Mouse (Mus musculus) stomach, postnatal 0 days (tissue): ENCODE measurements around the gene Acsl1. TPM values are rescaled to one million over a fixed set of nuclear protein-coding genes. Genes with fewer than 3 reads are reported as not detected.

Source experiments
- ATAC-seq: fragments of 200-750 bp; cut with Nextera tagmentation; 2 replicates; pipeline ENCODE4 v1.8.0; 2017; ENCODE audit not compliant: low FRiP score, low TSS enrichment
- DNase-seq: peaks from one replicate; pipeline ENCODE4 v3.0.0-alpha.2; 2016; ENCODE audit warnings: low spot score
- H3K27ac ChIP-seq: fragments of 300-500 bp; sonication (generic); replicated peaks from 2 replicates; pipeline ENCODE4 v1.5.1; 2014; ENCODE audit warnings: mild to moderate bottlenecking, control low read depth
- H3K27me3 ChIP-seq: fragments of 300-500 bp; sonication (generic); 2 replicates; pipeline ENCODE4 v1.6.1; 2014; ENCODE audit warnings: low read length; ENCODE audit not compliant: control insufficient read depth, insufficient read depth
- H3K36me3 ChIP-seq: fragments of 300-500 bp; sonication (generic); 2 replicates; pipeline ENCODE4 v1.6.1; 2014; ENCODE audit warnings: low read length, mixed read lengths; ENCODE audit not compliant: control insufficient read depth, insufficient read depth
- H3K4me1 ChIP-seq: fragments of 300-500 bp; sonication (generic); replicated peaks from 2 replicates; pipeline ENCODE4 v1.6.1; 2014; ENCODE audit warnings: antibody characterized with exemption; ENCODE audit not compliant: control insufficient read depth, insufficient read depth
- H3K4me2 ChIP-seq: fragments of 300-500 bp; sonication (generic); replicated peaks from 2 replicates; pipeline ENCODE4 v1.6.1; 2014; ENCODE audit warnings: low read depth, mild to moderate bottlenecking, control low read depth, moderate library complexity
- H3K4me3 ChIP-seq: fragments of 300-500 bp; sonication (generic); 2 replicates; pipeline ENCODE4 v1.5.1; 2014; ENCODE audit warnings: low read depth, low read length, control low read depth
- H3K9ac ChIP-seq: fragments of 300-500 bp; sonication (generic); 2 replicates; pipeline ENCODE4 v1.6.1; 2014; ENCODE audit warnings: mild to moderate bottlenecking, low read length, control low read depth, mixed read lengths
- H3K9me3 ChIP-seq: fragments of 300-500 bp; sonication (generic); 2 replicates; pipeline ENCODE4 v1.6.1; 2016; ENCODE audit warnings: low read length; ENCODE audit not compliant: control insufficient read depth
- CTCF ChIP-seq: IDR thresholded peaks from 2 replicates; pipeline ENCODE4 v1.5.1; 2016; ENCODE audit warnings: antibody characterized with exemption, low read depth, mild to moderate bottlenecking, moderate library complexity
- EP300 ChIP-seq: optimal IDR thresholded peaks from 2 replicates; pipeline ENCODE3; 2016; ENCODE audit warnings: antibody characterized with exemption
- WGBS: fragments of 180-500 bp; shearing (Covaris S2); extraction: QIAGEN DNeasy Blood & Tissue Kit; methylation state at CpG from one replicate; pipeline ENCODE4 v1.1.7; 2014; 5-methylcytosine and 5-hydroxymethylcytosine counted together
- polyA plus RNA-seq: library from polyadenylated mRNA; unstranded; fragments of >200 nt; fragmentation: Nextera tagmentation; extraction: Ambion mirVana; gene quantifications from 2 replicates; pipeline ENCODE4 v1.2.1, GENCODE M21; 2015

Acsl1 gene
- polyA plus RNA-seq, 1 experiment from 2014 or later, result 47.5 TPM

GRCm38 (mm10) chr8:46433656-46434055 is 37.2 kb upstream of the Acsl1 start:
- no peak overlapping the region for H3K4me3 ChIP-seq
- no peak overlapping the region for H3K4me2 ChIP-seq
- DNase-seq, result no peak
- no peaks in the 10 kb centered on the region for H3K4me1 ChIP-seq
- no peak for ATAC-seq
- no peak overlapping the region for H3K27ac ChIP-seq
- TF ChIP-seq CTCF, result no peak
- TF ChIP-seq EP300, result no peak
- H3K36me3 ChIP-seq, result no peaks in the 10 kb centered on the region
- no peaks in the 10 kb centered on the region for H3K27me3 ChIP-seq
- no peaks in the 10 kb centered on the region for H3K9me3 ChIP-seq
- no peak overlapping the region for H3K9ac ChIP-seq
- WGBS, result 50% methylated on average over 1 of the region's 1 CpGs

- DNase-seq (no peak), ATAC-seq (no peak)
- H3K4me2 ChIP-seq, result no peak overlapping the region
- H3K9ac ChIP-seq, result no peak overlapping the region
- H3K9me3 ChIP-seq, result no peaks in the 10 kb centered on the region
- TF ChIP-seq EP300, result no peak
- WGBS, result 68% methylated on average over 10 of the region's 10 CpGs
- no peak overlapping the region for H3K4me3 ChIP-seq
- H3K27me3 ChIP-seq, result no peaks in the 10 kb centered on the region
- H3K4me1 ChIP-seq, result no peaks in the 10 kb centered on the region
- H3K36me3 ChIP-seq, result no peaks in the 10 kb centered on the region
- no peak overlapping the region for H3K27ac ChIP-seq
Measured at GRCm38 (mm10) chr8:46438491-46438890, 32.3 kb upstream of the Acsl1 start.

GRCm38 (mm10) chr8:46445964-46446915 is 24.6 kb upstream of the Acsl1 start:
- no peaks in the 10 kb centered on the region for H3K36me3 ChIP-seq
- H3K4me2 ChIP-seq, result 0 out of 2 replicates have a peak overlapping the region, but pooled peaks have one; percentile 9
- 30% methylated on average over 12 of the region's 12 CpGs for WGBS
- H3K4me1 ChIP-seq, result no peaks in the 10 kb centered on the region
- DNase-seq (peak; percentile 51), ATAC-seq (peak; percentile 86)
- H3K9me3 ChIP-seq, result no peaks in the 10 kb centered on the region
- peak overlapping the region; percentile 46; the same call in 1 of the 2 replicates for H3K27ac ChIP-seq
- no peak overlapping the region for H3K9ac ChIP-seq
- no peak for TF ChIP-seq CTCF
- TF ChIP-seq EP300, result no peak
- no peaks in the 10 kb centered on the region for H3K27me3 ChIP-seq
- H3K4me3 ChIP-seq, result no peak overlapping the region

- H3K27ac ChIP-seq, result no peak overlapping the region
- ATAC-seq, result no peak; the same call in 1 of the 2 replicates
- H3K9ac ChIP-seq, result no peak overlapping the region
- WGBS, result 57% methylated on average over 6 of the region's 6 CpGs
- H3K27me3 ChIP-seq, result no peaks in the 10 kb centered on the region
- no peak overlapping the region for H3K4me2 ChIP-seq
- no peaks in the 10 kb centered on the region for H3K9me3 ChIP-seq
- H3K4me1 ChIP-seq, result no peaks in the 10 kb centered on the region
- TF ChIP-seq EP300 (no peak), CTCF (no peak)
- H3K4me3 ChIP-seq, result no peak overlapping the region
- DNase-seq, result no peak
- no peaks in the 10 kb centered on the region for H3K36me3 ChIP-seq
Measured at GRCm38 (mm10) chr8:46447334-46447733, 23.5 kb upstream of the Acsl1 start.

GRCm38 (mm10) chr8:46448606-46449005 is 22.2 kb upstream of the Acsl1 start:
- Histone ChIP-seq H3K27ac (no peak overlapping the region), H3K4me2 (no peak overlapping the region), H3K4me3 (no peak overlapping the region), H3K36me3 (no peaks in the 10 kb centered on the region), H3K9ac (no peak overlapping the region), H3K4me1 (no peaks in the 10 kb centered on the region), H3K9me3 (no peaks in the 10 kb centered on the region), H3K27me3 (no peaks in the 10 kb centered on the region)
- TF ChIP-seq EP300 (no peak), CTCF (no peak)
- no peak for DNase-seq
- ATAC-seq, result no peak
- WGBS, result 77% methylated on average over 5 of the region's 5 CpGs

- DNase-seq (no peak), ATAC-seq (no peak)
- 0 out of 2 replicates have a peak, but pooled peaks cover 2% of the 10 kb centered on the region for H3K9me3 ChIP-seq
- TF ChIP-seq CTCF (no peak), EP300 (no peak)
- no peak overlapping the region for H3K4me2 ChIP-seq
- H3K27me3 ChIP-seq, result no peaks in the 10 kb centered on the region
- H3K4me1 ChIP-seq, result no peaks in the 10 kb centered on the region
- no peaks in the 10 kb centered on the region for H3K36me3 ChIP-seq
- no peak overlapping the region for H3K4me3 ChIP-seq
- H3K9ac ChIP-seq, result no peak overlapping the region
- no peak overlapping the region for H3K27ac ChIP-seq
- 76% methylated on average over 4 of the region's 4 CpGs for WGBS
Measured at GRCm38 (mm10) chr8:46449063-46449462, 21.8 kb upstream of the Acsl1 start.
